Mouse (Mus musculus) liver, embryonic 14.5 days (tissue): Measurements from ENCODE around the gene Nfkbie. TPM values are rescaled to one million over a fixed set of nuclear protein-coding genes. Genes with fewer than 3 reads are reported as not detected.

Experiments
- ATAC-seq: fragments of 200-750 bp; cut with Nextera tagmentation; 2 replicates; pipeline ENCODE4 v1.8.0; 2017; ENCODE audit warnings: moderate number of reproducible peaks, mild to moderate bottlenecking, moderate library complexity; ENCODE audit not compliant: insufficient read depth
- DNase-seq, 3 experiments: peaks; one replicate each; pipeline ENCODE4 v3.0.0-alpha.2; 2012 to 2013; ENCODE audit warnings: low read depth in 3 of 3, low spot score in 3 of 3
- H3K27ac ChIP-seq: fragments of 300-500 bp; sonication (generic); 2 replicates; pipeline ENCODE4 v1.5.1; 2014; ENCODE audit warnings: moderate library complexity, mild to moderate bottlenecking, control low read depth, inconsistent platforms
- H3K27me3 ChIP-seq: fragments of 300-500 bp; sonication (generic); 2 replicates; pipeline ENCODE4 v1.6.1; 2014; ENCODE audit warnings: mild to moderate bottlenecking, low read length, moderate library complexity; ENCODE audit not compliant: control insufficient read depth, insufficient read depth
- H3K36me3 ChIP-seq: fragments of 300-500 bp; sonication (generic); replicated peaks from 2 replicates; pipeline ENCODE4 v1.6.1; 2014; ENCODE audit warnings: low read depth; ENCODE audit not compliant: control insufficient read depth, insufficient read depth
- H3K4me1 ChIP-seq, 2 experiments: fragments of 200-500 bp in 1 of 2; fragments of 300-500 bp in 1 of 2; sonication (generic) in 1 of 2; replicated peaks; 2 replicates each; pipeline ENCODE4 v1.6.1; 2012 to 2014; ENCODE audit warnings: antibody characterized with exemption in 1 of 2, inconsistent platforms in 1 of 2, low read length in 1 of 2; ENCODE audit not compliant: control insufficient read depth in 2 of 2, insufficient read depth in 2 of 2
- H3K4me2 ChIP-seq: fragments of 300-500 bp; sonication (generic); 2 replicates; pipeline ENCODE4 v1.6.1; 2014; ENCODE audit warnings: low read depth, mild to moderate bottlenecking, control low read depth, moderate library complexity
- H3K4me3 ChIP-seq, 2 experiments: fragments of 200-500 bp in 1 of 2; fragments of 300-500 bp in 1 of 2; sonication (generic) in 1 of 2; 2 replicates each; pipeline ENCODE4 v1.5.1; 2012 to 2014; ENCODE audit warnings: low read depth in 2 of 2, low read length in 2 of 2, mild to moderate bottlenecking in 2 of 2, control low read depth in 1 of 2, inconsistent platforms in 1 of 2, moderate library complexity in 1 of 2; ENCODE audit not compliant: insufficient read depth in 1 of 2
- H3K9ac ChIP-seq: fragments of 300-500 bp; sonication (generic); replicated peaks from 2 replicates; pipeline ENCODE4 v1.6.1; 2014; ENCODE audit warnings: mild to moderate bottlenecking, control low read depth, moderate library complexity
- H3K9me3 ChIP-seq: fragments of 300-500 bp; sonication (generic); 2 replicates; pipeline ENCODE4 v1.6.1; 2016; ENCODE audit warnings: low read length, mixed read lengths; ENCODE audit not compliant: control insufficient read depth
- CTCF ChIP-seq: IDR thresholded peaks from 2 replicates; pipeline ENCODE4 v1.5.1; 2016; ENCODE audit warnings: antibody characterized with exemption, low read depth, control low read depth
- EP300 ChIP-seq: IDR thresholded peaks from 2 replicates; pipeline ENCODE4 v1.6.1; 2016; ENCODE audit warnings: antibody characterized with exemption, low read depth
- WGBS: fragments of 180-500 bp; shearing (Covaris S2); extraction: QIAGEN DNeasy Blood & Tissue Kit; methylation state at CpG from one replicate; pipeline ENCODE4 v1.1.7; 2014; ENCODE audit not compliant: insufficient replicate concordance; 5-methylcytosine and 5-hydroxymethylcytosine counted together
- polyA plus RNA-seq, 2 experiments: library from polyadenylated mRNA; depleted of rRNA in 1 of 2; stranded (reverse) in 1 of 2; unstranded in 1 of 2; fragments of >200 nt; fragmentation: Nextera tagmentation in 1 of 2; extraction: Ambion mirVana in 1 of 2; gene quantifications; 2 replicates each; pipeline versions ENCODE4 v1.2.1 to v1.2.3; 2012 to 2014

Gene Nfkbie
- polyA plus RNA-seq, 2 experiments, result 0.65 to 0.66 TPM

DNA sequence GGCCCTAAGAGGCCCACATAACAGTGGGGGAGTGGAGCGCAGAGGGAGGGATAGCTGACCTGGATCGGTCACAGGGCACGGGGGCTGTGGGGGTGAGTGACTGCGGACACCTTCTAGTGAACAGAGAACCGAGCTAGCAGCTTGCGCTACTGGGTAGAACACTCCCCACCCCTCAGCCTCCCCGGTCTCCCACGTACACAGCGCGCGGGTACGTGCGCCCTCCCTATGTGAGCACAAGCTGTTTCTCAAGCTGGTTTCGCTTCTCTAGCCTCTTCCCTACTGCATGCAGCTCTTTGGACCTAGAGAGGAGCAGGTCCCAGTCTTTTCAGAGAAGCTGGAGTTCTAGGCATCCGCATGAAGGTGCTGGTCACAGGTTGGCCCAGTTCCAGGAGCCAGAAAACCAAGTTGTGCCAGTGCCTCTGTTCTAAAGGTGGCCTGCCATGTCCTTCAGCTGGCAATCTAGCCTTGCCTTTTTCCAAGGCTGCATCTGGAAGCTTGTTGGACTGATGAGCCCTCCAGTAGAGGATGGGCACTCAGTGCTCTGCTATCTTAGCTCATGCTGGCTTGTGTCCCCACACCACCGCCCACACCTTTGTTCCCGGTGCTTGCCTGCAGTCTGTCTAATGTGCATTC is 18.7 kb downstream of the Nfkbie start:
- peak overlapping the region; percentile 75 for H3K27ac ChIP-seq
- 3% methylated on average over 17 of the region's 17 CpGs for WGBS
- peak overlapping the region; percentile 80 to 100 for H3K4me3 ChIP-seq
- DNase-seq, result no peak
- peak overlapping the region; percentile 97 for H3K9ac ChIP-seq
- ATAC-seq, result peak; percentile 47
- peaks cover 4 to 8% of the 10 kb centered on the region in 2 experiments for H3K4me1 ChIP-seq
- peak overlapping the region; percentile 100 for H3K4me2 ChIP-seq
- TF ChIP-seq EP300 (no peak), CTCF (no peak)
- no peaks in the 10 kb centered on the region for H3K27me3 ChIP-seq
- H3K9me3 ChIP-seq, result no peaks in the 10 kb centered on the region
- peaks cover 28% of the 10 kb centered on the region for H3K36me3 ChIP-seq

DNA sequence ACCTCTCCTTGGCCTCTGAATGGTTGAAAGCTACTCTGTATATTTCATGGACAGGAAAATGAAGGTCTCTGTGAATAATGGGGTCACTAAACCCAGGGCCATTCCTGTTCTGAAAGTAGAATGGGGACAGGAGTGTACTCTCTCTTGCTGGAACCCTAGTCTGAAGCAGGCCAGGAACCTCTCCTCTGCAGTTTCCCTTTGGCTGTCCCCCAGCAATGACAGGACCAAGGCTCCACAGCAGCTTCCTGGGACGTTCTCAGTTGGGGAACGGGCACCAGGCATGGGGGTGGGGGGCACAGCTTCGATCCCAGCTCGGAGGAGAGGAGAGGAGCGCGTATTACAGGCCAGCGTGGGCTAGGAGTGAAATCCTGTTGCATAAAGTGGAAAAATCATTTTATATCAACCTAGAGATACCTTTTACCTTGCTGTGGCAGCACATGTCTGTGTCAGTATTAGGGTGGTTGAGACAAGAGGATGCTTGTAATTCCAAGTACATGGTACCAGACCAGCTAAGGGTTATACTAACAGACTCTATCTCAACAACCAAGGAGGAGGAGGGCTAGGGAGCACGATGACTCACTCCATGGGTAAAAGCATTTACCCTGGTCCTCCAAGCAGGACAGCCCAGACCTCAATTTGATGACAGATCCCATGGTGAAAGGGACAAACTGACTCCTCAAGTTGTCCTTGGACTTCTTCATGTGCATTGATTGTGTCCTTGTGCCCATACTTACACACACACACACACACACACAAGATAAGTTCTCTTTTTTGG is 19.8 kb downstream of the Nfkbie start:
- 87% methylated on average over 8 of the region's 8 CpGs for WGBS
- H3K4me1 ChIP-seq, result peaks cover 4 to 8% of the 10 kb centered on the region in 2 experiments
- TF ChIP-seq CTCF (no peak), EP300 (no peak)
- H3K9ac ChIP-seq, result no peak overlapping the region
- H3K27me3 ChIP-seq, result no peaks in the 10 kb centered on the region
- H3K4me3 ChIP-seq, result no peak overlapping the region
- H3K36me3 ChIP-seq, result peaks cover 17% of the 10 kb centered on the region
- H3K4me2 ChIP-seq, result no peak overlapping the region; the same call in 1 of the 2 replicates
- no peak overlapping the region for H3K27ac ChIP-seq
- DNase-seq, result no peak
- H3K9me3 ChIP-seq, result no peaks in the 10 kb centered on the region
- no peak for ATAC-seq

- Histone ChIP-seq H3K4me2 (no peak overlapping the region), H3K27me3 (no peaks in the 10 kb centered on the region), H3K9me3 (no peaks in the 10 kb centered on the region), H3K4me1 (peaks cover 20 to 30% of the 10 kb centered on the region in 2 experiments), H3K4me3 (no peak overlapping the region), H3K36me3 (no peaks in the 10 kb centered on the region), H3K27ac (peak overlapping the region; percentile 15; the same call in 1 of the 2 replicates), H3K9ac (no peak overlapping the region)
- TF ChIP-seq CTCF, result no peak
- no peak for TF ChIP-seq EP300
- DNase-seq (no peak), ATAC-seq (no peak)
- WGBS, result 57% methylated on average over 5 of the region's 5 CpGs
These were observed 22.7 kb downstream of the Nfkbie start for GRCm38 (mm10) chr17:45578242-45578641.

DNA sequence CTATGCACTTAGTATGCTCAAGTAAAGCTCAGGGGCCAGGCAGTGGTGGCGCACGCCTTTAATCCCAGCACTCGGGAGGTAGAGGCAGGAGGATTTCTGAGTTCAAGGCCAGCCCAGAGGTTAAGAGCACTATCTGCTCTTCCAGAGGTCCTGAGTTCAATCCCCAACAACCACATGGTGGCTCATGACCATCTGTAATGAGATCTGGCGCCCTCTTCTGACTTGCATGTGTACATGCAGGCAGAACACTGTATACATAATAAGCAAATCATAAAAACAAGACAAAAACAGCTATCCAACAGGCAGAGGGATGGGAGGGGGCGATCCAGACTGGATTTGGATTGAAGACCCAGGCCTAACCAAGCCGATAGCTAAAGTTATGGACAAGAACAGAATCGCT is 23.3 kb downstream of the Nfkbie start:
- peaks cover 24 to 33% of the 10 kb centered on the region in 2 experiments for H3K4me1 ChIP-seq
- no peak overlapping the region for H3K27ac ChIP-seq
- H3K9me3 ChIP-seq, result no peaks in the 10 kb centered on the region
- DNase-seq, result peak in 1 of 3 experiments; percentile 47
- ATAC-seq, result no peak
- WGBS, result 46% methylated on average over 7 of the region's 7 CpGs
- no peak overlapping the region for H3K9ac ChIP-seq
- TF ChIP-seq CTCF (peak; percentile 84), EP300 (no peak)
- no peaks in the 10 kb centered on the region for H3K27me3 ChIP-seq
- peaks cover under 1% of the 10 kb centered on the region; the same call in 1 of the 2 replicates for H3K36me3 ChIP-seq
- no peak overlapping the region for H3K4me2 ChIP-seq
- H3K4me3 ChIP-seq, result no peak overlapping the region

GRCm38 (mm10) chr17:45579554-45579953 is 24.1 kb downstream of the Nfkbie start:
- no peak overlapping the region for H3K4me3 ChIP-seq
- H3K27ac ChIP-seq, result no peak overlapping the region
- H3K4me2 ChIP-seq, result no peak overlapping the region
- H3K4me1 ChIP-seq, result peaks cover 21 to 30% of the 10 kb centered on the region in 2 experiments
- peaks cover 8% of the 10 kb centered on the region for H3K36me3 ChIP-seq
- DNase-seq (no peak), ATAC-seq (no peak)
- no peaks in the 10 kb centered on the region for H3K9me3 ChIP-seq
- TF ChIP-seq EP300, result no peak
- TF ChIP-seq CTCF, result no peak
- no peak overlapping the region for H3K9ac ChIP-seq
- no peaks in the 10 kb centered on the region for H3K27me3 ChIP-seq
- WGBS, result 70% methylated on average over 4 of the region's 4 CpGs
